Mouse (Mus musculus) MEL (cell line): ENCODE results near the gene Ccdc107. TPM values are rescaled to one million over a fixed set of nuclear protein-coding genes. Genes with fewer than 3 reads are reported as not detected.

Experiments used
- DNase-seq: peaks from one replicate; pipeline ENCODE4 v3.0.0; 2011; ENCODE audit warnings: low read depth, low spot score
- H3K27ac ChIP-seq: 2 replicates; pipeline ENCODE4 v1.5.1; 2012; ENCODE audit warnings: low read depth, mild to moderate bottlenecking, control low read depth, low read length, moderate library complexity; ENCODE audit not compliant: control insufficient read depth
- H3K27me3 ChIP-seq, 2 experiments: fragments of 150-350 bp in 1 of 2; sonication (generic) in 1 of 2; 2 replicates each; pipeline ENCODE4 v1.6.1; 2012; ENCODE audit warnings: low read length in 2 of 2, mild to moderate bottlenecking in 2 of 2, improper control_type of control experiment in 1 of 2, moderate library complexity in 1 of 2; ENCODE audit not compliant: insufficient read depth in 2 of 2, control insufficient read depth in 1 of 2
- H3K36me3 ChIP-seq, 2 experiments: 2 replicates each; pipeline ENCODE4 v1.6.1; 2012 to 2014; ENCODE audit warnings: low read length in 2 of 2, improper control_type of control experiment in 1 of 2, inconsistent platforms in 1 of 2, mild to moderate bottlenecking in 1 of 2; ENCODE audit not compliant: insufficient read depth in 2 of 2, control insufficient read depth in 1 of 2
- H3K4me1 ChIP-seq, 2 experiments: fragments of 150-350 bp in 1 of 2; sonication (generic) in 1 of 2; 2 replicates each; pipeline ENCODE4 v1.6.1; 2012; ENCODE audit warnings: low read length in 2 of 2, improper control_type of control experiment in 1 of 2, mild to moderate bottlenecking in 1 of 2; ENCODE audit not compliant: insufficient read depth in 2 of 2, control insufficient read depth in 1 of 2
- H3K4me3 ChIP-seq, 2 experiments: fragments of 150-350 bp in 1 of 2; sonication (generic) in 1 of 2; 2 replicates each; pipeline ENCODE4 v1.5.1; 2012; ENCODE audit warnings: low read depth in 2 of 2, low read length in 2 of 2, mild to moderate bottlenecking in 2 of 2, moderate library complexity in 2 of 2, control low read depth in 1 of 2, improper control_type of control experiment in 1 of 2; ENCODE audit not compliant: control insufficient read depth in 1 of 2, insufficient read depth in 1 of 2
- H3K79me2 ChIP-seq: 2 replicates; pipeline ENCODE4 v1.6.1; 2012; ENCODE audit warnings: mild to moderate bottlenecking, low read length, moderate library complexity; ENCODE audit not compliant: control insufficient read depth, poor library complexity, insufficient read depth
- H3K9ac ChIP-seq: 2 replicates; pipeline ENCODE4 v1.6.1; 2012; ENCODE audit warnings: low read depth, mild to moderate bottlenecking, control low read depth, low read length, moderate library complexity; ENCODE audit not compliant: control insufficient read depth, poor library complexity, severe bottlenecking
- H3K9me3 ChIP-seq: fragments of 150-350 bp; sonication (generic); replicated peaks from 2 replicates; pipeline ENCODE4 v1.6.1; 2012; ENCODE audit warnings: mild to moderate bottlenecking, low read length, improper control_type of control experiment, moderate library complexity; ENCODE audit not compliant: insufficient read depth
- BHLHE40 ChIP-seq: IDR thresholded peaks from 2 replicates; pipeline ENCODE4 v1.6.1; 2012; ENCODE audit warnings: low read depth, mild to moderate bottlenecking, inconsistent platforms, low read length, improper control_type of control experiment, borderline replicate concordance
- CHD1 ChIP-seq: IDR thresholded peaks from 2 replicates; pipeline ENCODE4 v1.6.1; 2012; ENCODE audit warnings: low read depth, mild to moderate bottlenecking, inconsistent platforms, low read length, improper control_type of control experiment
- CHD2 ChIP-seq: IDR thresholded peaks from 2 replicates; pipeline ENCODE4 v1.6.1; 2011; ENCODE audit warnings: low read length, improper control_type of control experiment
- CTCF ChIP-seq, 3 experiments: IDR thresholded peaks in 2 of 3; conservative IDR thresholded peaks in 1 of 3; 2 replicates each; pipeline ENCODE4 v1.5.1; 2011 to 2012; ENCODE audit warnings: low read length in 3 of 3, low read depth in 2 of 3, mild to moderate bottlenecking in 2 of 3, improper control_type of control experiment in 1 of 3, inconsistent platforms in 1 of 3, mixed read lengths in 1 of 3, moderate library complexity in 1 of 3; ENCODE audit not compliant: control insufficient read depth in 1 of 3, insufficient read depth in 1 of 3, poor library complexity in 1 of 3, severe bottlenecking in 1 of 3
- GABPA ChIP-seq: IDR thresholded peaks from 2 replicates; pipeline ENCODE4 v1.6.1; 2012; ENCODE audit warnings: low read depth, mild to moderate bottlenecking, inconsistent platforms, low read length, improper control_type of control experiment, moderate library complexity
- MAFK ChIP-seq: IDR thresholded peaks from 2 replicates; pipeline ENCODE4 v1.6.1; 2011; ENCODE audit warnings: low read depth, mild to moderate bottlenecking, low read length, improper control_type of control experiment, borderline replicate concordance
- MEF2A ChIP-seq: IDR thresholded peaks from 2 replicates; pipeline ENCODE4 v1.6.1; 2014; ENCODE audit warnings: low read depth, mild to moderate bottlenecking, inconsistent platforms, low read length, improper control_type of control experiment; ENCODE audit not compliant: poor library complexity, insufficient replicate concordance, severe bottlenecking; ENCODE audit errors: extremely low read depth
- MXI1 ChIP-seq: IDR thresholded peaks from 2 replicates; pipeline ENCODE4 v1.6.1; 2011; ENCODE audit warnings: mild to moderate bottlenecking, low read depth, low read length, improper control_type of control experiment
- MYB ChIP-seq: IDR thresholded peaks from 2 replicates; pipeline ENCODE4 v1.6.1; 2011; ENCODE audit warnings: mild to moderate bottlenecking, low read depth, low read length, improper control_type of control experiment
- NELFE ChIP-seq: IDR thresholded peaks from 2 replicates; pipeline ENCODE4 v1.6.1; 2011; ENCODE audit warnings: low read depth, low read length, improper control_type of control experiment
- NRF1 ChIP-seq: IDR thresholded peaks from 2 replicates; pipeline ENCODE4 v1.6.1; 2014; ENCODE audit warnings: low read depth, mild to moderate bottlenecking, inconsistent platforms, low read length, improper control_type of control experiment, moderate library complexity; ENCODE audit not compliant: poor library complexity, insufficient read depth, severe bottlenecking
- POLR2AphosphoS2 ChIP-seq: IDR thresholded peaks from 2 replicates; pipeline ENCODE4 v1.6.1; 2011; ENCODE audit warnings: low read length, improper control_type of control experiment
- RAD21 ChIP-seq: IDR thresholded peaks from 2 replicates; pipeline ENCODE4 v1.6.1; 2011; ENCODE audit warnings: mild to moderate bottlenecking, low read depth, low read length, improper control_type of control experiment
- SIN3A ChIP-seq: IDR thresholded peaks from 2 replicates; pipeline ENCODE4 v1.6.1; 2012; ENCODE audit warnings: low read length, improper control_type of control experiment, inconsistent platforms
- SMC3 ChIP-seq: IDR thresholded peaks from 2 replicates; pipeline ENCODE4 v1.6.1; 2011; ENCODE audit warnings: low read depth, low read length, improper control_type of control experiment
- TBP ChIP-seq: IDR thresholded peaks from 2 replicates; pipeline ENCODE4 v1.8.0; 2011; ENCODE audit warnings: low read depth, low read length, improper control_type of control experiment
- ZC3H11A ChIP-seq: IDR thresholded peaks from 2 replicates; pipeline ENCODE4 v1.6.1; 2012; ENCODE audit warnings: low read depth, mild to moderate bottlenecking, inconsistent platforms, low read length, improper control_type of control experiment
- polyA plus RNA-seq, 2 experiments: library from polyadenylated mRNA; stranded (reverse) in 1 of 2; unstranded in 1 of 2; fragments of >175 nt in 1 of 2; fragments of >200 nt in 1 of 2; gene quantifications; 2 replicates each; pipeline versions ENCODE4 v1.2.1 to v1.2.4; 2012; ENCODE audit warnings: low replicate concordance in 2 of 2, low read depth in 1 of 2; ENCODE audit not compliant: insufficient read length in 2 of 2, insufficient read depth in 1 of 2, missing spikeins in 1 of 2
- total RNA-seq: library from RNA; depleted of rRNA; stranded (reverse); fragments of 300-350 nt; gene quantifications from 2 replicates; pipeline ENCODE4 v1.2.3, GENCODE M21; 2012

Ccdc107 gene
- total and polyA plus RNA-seq, 3 experiments, result 44.3 to 56.7 TPM; not detected in 1

DNA sequence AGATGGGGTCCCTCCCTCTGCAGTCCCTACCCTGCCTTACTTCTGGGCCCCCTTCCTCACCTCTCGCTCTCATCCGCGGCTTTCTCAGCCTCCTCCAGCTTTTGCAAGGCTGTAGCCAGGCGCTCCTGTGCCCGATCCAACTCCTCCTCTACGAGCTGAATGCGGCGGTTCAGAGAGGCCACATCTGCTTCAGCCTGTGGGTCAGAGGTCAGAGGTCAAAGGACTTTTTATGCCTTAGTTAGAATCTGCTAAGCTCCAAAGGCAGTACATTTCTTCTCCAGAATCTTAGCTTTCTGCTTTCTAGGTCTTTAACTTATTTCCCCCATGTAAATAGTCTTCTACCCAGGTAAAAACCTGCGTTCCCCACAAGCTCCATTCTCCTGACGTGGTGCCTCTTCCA lies 26.9 kb downstream of the Ccdc107 start:
- H3K27ac ChIP-seq, result no peak overlapping the region
- DNase-seq, result no peak
- peaks cover 0 to 13% of the 10 kb centered on the region in 2 experiments for H3K4me1 ChIP-seq
- no peak overlapping the region for H3K4me3 ChIP-seq
- no peaks in the 10 kb centered on the region for H3K9me3 ChIP-seq
- TF ChIP-seq CHD2, result no peak
- TF ChIP-seq GABPA, result no peak
- no peak for TF ChIP-seq BHLHE40
- no peak for TF ChIP-seq TBP
- TF ChIP-seq MXI1, result no peak
- no peak for TF ChIP-seq CTCF (IDR thresholded peaks at IDR 0.05 in 2 of 3, conservative IDR thresholded peaks at IDR 0.05 in 1 of 3; ENCODE audit: control insufficient read depth in 1 of 3, insufficient read depth in 1 of 3, low read depth in 2 of 3, low read length in 3 of 3, poor library complexity in 1 of 3, severe bottlenecking in 1 of 3)
- H3K9ac ChIP-seq, result no peak overlapping the region
- peaks cover 0 to under 1% of the 10 kb centered on the region in 2 experiments; a peak in 1 of 4 replicates for H3K27me3 ChIP-seq
- no peaks in the 10 kb centered on the region for H3K79me2 ChIP-seq
- H3K36me3 ChIP-seq, result peaks cover 0 to 11% of the 10 kb centered on the region in 2 experiments; a peak in 2 of 4 replicates

DNA sequence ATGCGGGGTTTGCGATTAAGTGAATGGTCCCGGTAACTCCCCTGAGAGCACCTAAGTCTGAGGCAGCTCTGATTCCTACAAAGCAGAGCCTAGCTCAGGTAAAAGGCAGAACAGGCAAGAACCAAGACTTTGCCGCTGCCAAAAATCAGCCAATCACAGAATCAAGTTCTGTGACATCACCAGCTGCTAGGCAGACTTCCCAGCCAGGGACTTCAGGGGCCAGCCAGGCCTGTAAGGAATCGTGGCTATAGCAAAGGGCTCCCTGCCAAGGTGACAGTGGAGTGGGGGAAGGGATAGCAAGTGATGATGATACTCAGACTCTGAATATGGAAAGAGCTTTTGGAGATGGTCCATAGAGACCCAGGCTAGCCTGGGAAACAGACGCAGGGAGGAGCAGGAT lies 27.3 kb downstream of the Ccdc107 start:
- peaks cover 0 to 4% of the 10 kb centered on the region in 2 experiments; a peak in 2 of 4 replicates for H3K27me3 ChIP-seq
- no peak overlapping the region for H3K9ac ChIP-seq
- no peaks in the 10 kb centered on the region for H3K79me2 ChIP-seq
- H3K36me3 ChIP-seq, result peaks cover 0 to 11% of the 10 kb centered on the region in 2 experiments; a peak in 2 of 4 replicates
- no peak overlapping the region for H3K4me3 ChIP-seq
- H3K4me1 ChIP-seq, result peaks cover 0 to 13% of the 10 kb centered on the region in 2 experiments
- no peaks in the 10 kb centered on the region for H3K9me3 ChIP-seq
- DNase-seq, result peak; percentile 80
- TF ChIP-seq CHD2, result peak; percentile 96
- no peak for TF ChIP-seq NRF1
- H3K27ac ChIP-seq, result no peak overlapping the region

DNA sequence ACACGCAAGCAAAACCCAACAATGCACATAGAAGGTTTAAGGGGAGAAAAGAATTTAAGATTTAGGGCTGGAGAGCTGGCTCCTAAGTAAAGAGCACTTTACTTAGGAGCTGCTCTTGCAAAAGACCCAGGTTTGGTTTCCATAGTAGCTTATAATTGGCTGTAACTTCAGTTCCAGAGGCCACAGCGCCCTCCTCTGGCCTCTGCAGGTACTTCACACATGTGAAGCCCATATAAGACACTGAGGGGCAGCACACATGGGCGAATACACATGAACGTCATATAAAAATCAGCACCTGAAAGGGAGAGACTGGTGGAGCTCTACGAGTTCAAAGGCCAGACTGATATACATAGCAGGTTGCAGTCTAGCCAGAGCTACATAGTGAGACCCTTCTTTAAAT lies 35.2 kb downstream of the Ccdc107 start:
- Histone ChIP-seq H3K27ac (no peak overlapping the region), H3K9ac (no peak overlapping the region), H3K79me2 (no peaks in the 10 kb centered on the region), H3K4me3 (no peak overlapping the region), H3K27me3 (peaks cover 3 to 4% of the 10 kb centered on the region in 2 experiments; a peak in 3 of 4 replicates), H3K36me3 (peaks cover 0 to 8% of the 10 kb centered on the region in 2 experiments; a peak in 1 of 4 replicates), H3K4me1 (peaks cover 0 to 8% of the 10 kb centered on the region in 2 experiments; a peak in 2 of 4 replicates), H3K9me3 (no peaks in the 10 kb centered on the region)
- peak; percentile 68 for DNase-seq
- no peak for TF ChIP-seq MYB
- no peak for TF ChIP-seq SIN3A
- TF ChIP-seq ZC3H11A, result peak; percentile 64
- TF ChIP-seq NELFE, result no peak
- no peak for TF ChIP-seq MEF2A
- TF ChIP-seq CHD1, result no peak
- peak; percentile 59 to 78 (median 71) for TF ChIP-seq CTCF (IDR thresholded peaks at IDR 0.05 in 2 of 3, conservative IDR thresholded peaks at IDR 0.05 in 1 of 3; ENCODE audit: control insufficient read depth in 1 of 3, insufficient read depth in 1 of 3, low read depth in 2 of 3, low read length in 3 of 3, poor library complexity in 1 of 3, severe bottlenecking in 1 of 3)
- TF ChIP-seq RAD21, result peak; percentile 63
- no peak for TF ChIP-seq TBP
- no peak for TF ChIP-seq POLR2AphosphoS2
- no peak for TF ChIP-seq MAFK
- TF ChIP-seq BHLHE40, result no peak
- peak; percentile 72 for TF ChIP-seq SMC3
